Mouse (Mus musculus): ENCODE measurements around the gene Pacsin2.

GRCm38 (mm10) chr15:83476593-83477273 lies 12.3 kb upstream of the Pacsin2 start:
- TF ChIP-seq CTCF (IDR thresholded peaks at IDR 0.05; ENCODE audit: control insufficient read depth, insufficient read depth, low read length) (no peak), POLR2A (IDR thresholded peaks at IDR 0.05; ENCODE audit: borderline replicate concordance, control insufficient read depth, low read depth, low read length) (no peak)

All from bone marrow, adult 2 months (tissue).